Comparison of ENCODE assay signal across 8 mouse cellular contexts in genomic region chr11:79019839-79020534, GRCm38 (mm10). TPM values are rescaled to one million over a fixed set of nuclear protein-coding genes. Genes with fewer than 3 reads are reported as not detected.
DNase-seq lines count a peak whose midpoint lies in the region; ATAC-seq lines count a peak whose summit lies in the region.

No protein-coding gene starts in this region.

- no peak overlapping the region for H3K27ac ChIP-seq in heart, embryonic 11.5 days (ENCODE audit: low read depth, low read length)
- H3K27ac ChIP-seq in liver, embryonic 15.5 days (replicated peaks), result no peak overlapping the region

- H3K36me3 ChIP-seq in heart, embryonic 11.5 days (ENCODE audit: control insufficient read depth, insufficient read depth, low read length), result peaks cover 6% of the 10 kb centered on the region
- H3K36me3 ChIP-seq in liver, embryonic 15.5 days (replicated peaks), result peaks cover 10% of the 10 kb centered on the region; the same call in 1 of the 2 replicates

- peak; percentile 94 for DNase-seq in heart, adult 11 months
- peak; percentile 47 for DNase-seq in urinary bladder, postnatal 14 days (ENCODE audit: low spot score)
- DNase-seq in urinary bladder, adult 2 months (ENCODE audit: low spot score), result no peak
- no peak for DNase-seq in embryo, embryonic 9.5 days (ENCODE audit: extremely low spot score)

- ATAC-seq in heart, embryonic 11.5 days (replicated peaks; ENCODE audit: insufficient number of reproducible peaks, low FRiP score, low TSS enrichment), result no peak
- ATAC-seq in erythroblast, adult 5-6 weeks (replicated peaks; ENCODE audit: low FRiP score, poor library complexity, severe bottlenecking), result peak; percentile 34
- 0 out of 2 replicates have a peak, but pooled peaks have one; percentile 3 for ATAC-seq in liver, embryonic 15.5 days (ENCODE audit: insufficient read depth)
- ATAC-seq in megakaryocyte-erythroid progenitor cell, adult 5-6 weeks (replicated peaks; ENCODE audit: low FRiP score, low TSS enrichment, poor library complexity, severe bottlenecking), result no peak

- H3K9me3 ChIP-seq in heart, embryonic 11.5 days (replicated peaks; ENCODE audit: control insufficient read depth, low read length), result no peaks in the 10 kb centered on the region
- no peaks in the 10 kb centered on the region for H3K9me3 ChIP-seq in liver, embryonic 15.5 days (replicated peaks)

- H3K4me1 ChIP-seq in heart, embryonic 11.5 days (ENCODE audit: control insufficient read depth, insufficient read depth, low read length), result peaks cover 29% of the 10 kb centered on the region
- peaks cover 34% of the 10 kb centered on the region for H3K4me1 ChIP-seq in liver, embryonic 15.5 days (replicated peaks)

- H3K9ac ChIP-seq in heart, embryonic 11.5 days (ENCODE audit: low read depth, low read length), result no peak overlapping the region
- no peak overlapping the region for H3K9ac ChIP-seq in liver, embryonic 15.5 days

- no peak overlapping the region for H3K4me2 ChIP-seq in heart, embryonic 11.5 days
- no peak overlapping the region for H3K4me2 ChIP-seq in liver, embryonic 15.5 days

- H3K4me3 ChIP-seq in heart, embryonic 11.5 days (ENCODE audit: low read depth, low read length), result no peak overlapping the region
- H3K4me3 ChIP-seq in liver, embryonic 15.5 days (replicated peaks), result no peak overlapping the region

- H3K27me3 ChIP-seq in heart, embryonic 11.5 days (ENCODE audit: control insufficient read depth, insufficient read depth, low read length), result no peaks in the 10 kb centered on the region
- H3K27me3 ChIP-seq in liver, embryonic 15.5 days, result no peaks in the 10 kb centered on the region

- 73% methylated on average over 17 of the region's 17 CpGs for WGBS in heart, embryonic 11.5 days (ENCODE audit: insufficient replicate concordance)
- WGBS in liver, embryonic 15.5 days (ENCODE audit: insufficient replicate concordance), result 61% methylated on average over 17 of the region's 17 CpGs

RNA-seq across cellular contexts. Expression of gene Lgals9, which starts 35.2 kb away (rescaled TPM):
- polyA plus RNA-seq in heart, embryonic 11.5 days (2014; fragmentation: Nextera tagmentation; extraction: Ambion mirVana), result 41.9 and 44.6 TPM in 2 replicates
- polyA plus RNA-seq in urinary bladder, adult 2 months (2012; rRNA removed), result 74.3 and 76.8 TPM in 2 replicates
- 155 and 163 TPM in 2 replicates for total RNA-seq in erythroblast, adult 5-6 weeks (2015; ENCODE audit: low replicate concordance)
- 39.4 and 48.7 TPM in 2 replicates for total RNA-seq in erythroblast, adult 5-6 weeks (2017; ENCODE audit: low replicate concordance)
- polyA plus RNA-seq in liver, embryonic 15.5 days (2015; fragmentation: Nextera tagmentation; extraction: Ambion mirVana), result 154 and 177 TPM in 2 replicates
- 535 and 677 TPM in 2 replicates for total RNA-seq in megakaryocyte-erythroid progenitor cell, adult 5-6 weeks (2014; fragmentation: Nextera tagmentation)
- total RNA-seq in megakaryocyte-erythroid progenitor cell, adult 5-6 weeks (2017), result 135 and 231 TPM in 2 replicates

Comparison
In these comparisons a context has a peak if more than half of its experiments do, and no peak if none do; other contexts are left out.
1. DNase-seq: peak in heart, adult 11 months (single experiment) and urinary bladder, postnatal 14 days (single experiment); none in urinary bladder, adult 2 months (single experiment) and embryo, embryonic 9.5 days (single experiment).
2. ATAC-seq: peak in erythroblast, adult 5-6 weeks (single experiment) and liver, embryonic 15.5 days (single experiment); none in heart, embryonic 11.5 days (single experiment) and megakaryocyte-erythroid progenitor cell, adult 5-6 weeks (single experiment).